In genomic region chrX:12673054-12673775, GRCm38 (mm10) we compare ENCODE assay signal across 7 mouse cellular contexts. TPM values are rescaled to one million over a fixed set of nuclear protein-coding genes. Genes with fewer than 3 reads are reported as not detected.
DNase-seq lines count a peak whose midpoint lies in the region; ATAC-seq lines count a peak whose summit lies in the region.

Gene 1810030O07Rik, minus strand, starts transcription at chrX:12673668.

- peak; percentile 98 for ATAC-seq in embryonic facial prominence, embryonic 11.5 days (replicated peaks; ENCODE audit: insufficient number of reproducible peaks, low FRiP score, low TSS enrichment, low read depth)
- ATAC-seq in granulocyte monocyte progenitor cell, adult 5-6 weeks (replicated peaks; ENCODE audit: poor library complexity, severe bottlenecking): peak; percentile 100
- ATAC-seq in midbrain, embryonic 13.5 days: peak; percentile 100

- H3K4me2 ChIP-seq in embryonic facial prominence, embryonic 11.5 days (ENCODE audit: low read depth, low read length): peak within 1 kb of the TSS; percentile 43
- H3K4me2 ChIP-seq in midbrain, embryonic 13.5 days (replicated peaks): peak within 1 kb of the TSS; percentile 58

- H3K4me3 ChIP-seq in embryonic facial prominence, embryonic 11.5 days (ENCODE audit: low read depth, low read length): peak within 1 kb of the TSS; percentile 67
- H3K4me3 ChIP-seq in limb, embryonic 10.5 days: peak within 1 kb of the TSS; percentile 72
- peak within 1 kb of the TSS; percentile 68 for H3K4me3 ChIP-seq in midbrain, embryonic 13.5 days (replicated peaks)

- DNase-seq in adrenal gland, postnatal 14 days: peak; percentile 94
- DNase-seq in embryonic facial prominence, embryonic 11.5 days (ENCODE audit: low spot score): peak; percentile 88
- DNase-seq in kidney, adult 11 months: peak; percentile 94
- peak; percentile 78 for DNase-seq in limb, embryonic 10.5 days (ENCODE audit: low spot score)
- DNase-seq in spleen, adult 12 weeks (ENCODE audit: low spot score): peak; percentile 75

- no peaks in the 10 kb centered on the region for H3K9me3 ChIP-seq in embryonic facial prominence, embryonic 11.5 days (replicated peaks; ENCODE audit: control insufficient read depth, low read length)
- no peaks in the 10 kb centered on the region for H3K9me3 ChIP-seq in limb, embryonic 10.5 days (replicated peaks)
- no peaks in the 10 kb centered on the region for H3K9me3 ChIP-seq in midbrain, embryonic 13.5 days

- H3K36me3 ChIP-seq in embryonic facial prominence, embryonic 11.5 days (replicated peaks; ENCODE audit: control insufficient read depth, insufficient read depth, low read depth, low read length): no peaks in the 10 kb centered on the region
- peaks cover 20% of the 10 kb centered on the region for H3K36me3 ChIP-seq in limb, embryonic 10.5 days
- peaks cover 16% of the 10 kb centered on the region for H3K36me3 ChIP-seq in midbrain, embryonic 13.5 days

- H3K9ac ChIP-seq in embryonic facial prominence, embryonic 11.5 days (replicated peaks; ENCODE audit: low read length): peak within 1 kb of the TSS; percentile 65
- peak within 1 kb of the TSS; percentile 80 for H3K9ac ChIP-seq in midbrain, embryonic 13.5 days (replicated peaks)

- H3K4me1 ChIP-seq in embryonic facial prominence, embryonic 11.5 days (ENCODE audit: control insufficient read depth, insufficient read depth, low read length): no peaks in the 10 kb centered on the region
- H3K4me1 ChIP-seq in limb, embryonic 10.5 days: no peaks in the 10 kb centered on the region
- peaks cover 11% of the 10 kb centered on the region for H3K4me1 ChIP-seq in midbrain, embryonic 13.5 days (replicated peaks)

- H3K27me3 ChIP-seq in embryonic facial prominence, embryonic 11.5 days (ENCODE audit: control insufficient read depth, insufficient read depth, low read length): no peaks in the 10 kb centered on the region
- peaks cover 48% of the 10 kb centered on the region for H3K27me3 ChIP-seq in limb, embryonic 10.5 days (ENCODE audit: low read depth, poor library complexity, severe bottlenecking)
- H3K27me3 ChIP-seq in midbrain, embryonic 13.5 days: no peaks in the 10 kb centered on the region

- H3K27ac ChIP-seq in embryonic facial prominence, embryonic 11.5 days (replicated peaks; ENCODE audit: low read depth, low read length): no peak within 1 kb of the TSS
- H3K27ac ChIP-seq in limb, embryonic 10.5 days: peak within 1 kb of the TSS; percentile 85
- peak within 1 kb of the TSS; percentile 81 for H3K27ac ChIP-seq in midbrain, embryonic 13.5 days

- 7% methylated on average over 42 of the region's 42 CpGs for WGBS in embryonic facial prominence, embryonic 11.5 days
- 5% methylated on average over 39 of the region's 42 CpGs for WGBS in limb, embryonic 10.5 days
- WGBS in midbrain, embryonic 13.5 days: 18% methylated on average over 42 of the region's 42 CpGs

RNA-seq across cellular contexts. Expression of gene 1810030O07Rik, which starts in this region (rescaled TPM):
- 22.8 and 25.6 TPM in 2 replicates for total RNA-seq in adrenal gland, postnatal 14 days (2021)
- polyA plus RNA-seq in embryonic facial prominence, embryonic 11.5 days (2014; fragmentation: Nextera tagmentation; extraction: Ambion mirVana): 44.8 and 45.2 TPM in 2 replicates
- total RNA-seq in granulocyte monocyte progenitor cell, adult 5-6 weeks (2014; fragmentation: Nextera tagmentation): 38.9 and 44.3 TPM in 2 replicates
- total RNA-seq in granulocyte monocyte progenitor cell, adult 5-6 weeks (2017): 35.3 and 38.3 TPM in 2 replicates
- 34.7 and 36.2 TPM in 2 replicates for polyA plus RNA-seq in limb, embryonic 10.5 days (2016; fragmentation: Nextera tagmentation; extraction: Ambion mirVana)
- 28.4 and 28.9 TPM in 2 replicates for polyA plus RNA-seq in midbrain, embryonic 13.5 days (2015; fragmentation: Nextera tagmentation; extraction: Ambion mirVana)
